Mouse (Mus musculus): ENCODE data around the gene Celf5.
A peak's percentile ranks its signal among the peaks of the same experiment; 100 is the strongest.

Celf5 gene

DNA sequence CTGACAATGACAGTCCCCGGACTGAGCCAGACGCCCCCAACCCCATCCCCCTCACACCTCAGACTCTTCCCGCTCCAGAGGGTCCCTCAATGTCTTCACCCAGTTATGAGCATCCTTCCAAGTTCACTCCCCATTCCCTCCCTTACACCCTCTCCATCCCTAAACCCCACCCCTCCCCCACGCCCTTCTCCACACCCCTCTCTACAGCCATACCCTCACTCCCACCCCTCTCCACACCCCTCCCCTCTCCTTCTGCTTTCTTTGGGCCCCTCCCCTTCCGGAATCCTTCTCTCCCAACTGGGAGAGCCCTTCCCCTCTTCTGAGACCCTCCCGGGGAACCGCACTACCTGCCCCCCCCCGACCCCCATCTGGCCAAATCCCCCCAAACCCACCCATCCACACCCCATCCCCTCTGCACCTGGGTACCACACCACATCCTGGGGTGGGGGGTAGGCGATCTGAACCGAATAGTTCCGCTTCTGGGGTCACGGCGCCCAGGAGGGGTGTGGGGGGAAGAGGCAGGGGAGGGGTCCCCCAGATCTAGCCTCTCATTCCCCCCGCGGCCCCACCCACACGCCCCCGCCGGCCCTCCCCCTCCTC, 10.0 kb downstream of the Celf5 start:
- DNase-seq (ENCODE audit: low spot score in 2 of 2): no peak

DNA sequence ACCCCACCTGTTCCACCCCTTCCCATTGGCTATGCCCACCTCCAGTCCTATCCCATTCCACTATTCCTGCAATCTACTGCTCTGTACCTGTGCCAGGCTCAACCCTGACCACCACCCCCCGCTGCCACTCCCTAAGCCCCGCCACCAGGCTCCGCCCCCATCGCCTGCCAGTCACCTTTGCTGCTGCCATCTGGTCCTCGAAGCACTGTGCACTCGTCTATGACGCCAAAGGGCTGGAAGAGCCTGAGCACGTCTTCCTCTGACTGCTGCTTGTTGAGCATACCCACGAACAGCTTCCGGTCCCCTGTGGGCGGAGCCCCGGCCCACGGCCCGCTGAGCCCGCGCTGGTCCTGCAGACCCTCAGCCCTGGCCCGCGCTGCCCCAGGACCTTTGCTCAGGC, 12.1 kb downstream of the Celf5 start:
- no peak for DNase-seq (ENCODE audit: low spot score in 2 of 2)

DNA sequence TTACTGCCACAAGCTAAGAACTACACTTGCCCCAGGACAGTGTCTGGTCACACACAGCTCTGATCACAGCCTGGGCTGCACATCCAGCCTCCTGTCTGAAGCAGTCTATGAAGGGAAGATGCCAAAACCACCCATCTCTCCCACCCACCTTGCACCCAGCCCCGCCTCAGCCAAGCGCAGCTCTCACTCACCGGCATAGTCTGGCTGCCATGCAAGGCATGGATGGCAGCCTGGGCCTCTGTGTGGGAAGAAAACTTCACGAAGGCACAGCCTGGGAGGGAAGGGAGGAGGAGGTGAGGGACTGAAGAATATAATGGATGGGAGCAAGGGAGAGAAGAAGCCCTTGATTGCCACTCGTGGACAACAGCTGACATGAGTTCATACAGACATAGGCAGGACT, 13.3 kb downstream of the Celf5 start:
- no peak for DNase-seq (ENCODE audit: low spot score in 2 of 2)

DNA sequence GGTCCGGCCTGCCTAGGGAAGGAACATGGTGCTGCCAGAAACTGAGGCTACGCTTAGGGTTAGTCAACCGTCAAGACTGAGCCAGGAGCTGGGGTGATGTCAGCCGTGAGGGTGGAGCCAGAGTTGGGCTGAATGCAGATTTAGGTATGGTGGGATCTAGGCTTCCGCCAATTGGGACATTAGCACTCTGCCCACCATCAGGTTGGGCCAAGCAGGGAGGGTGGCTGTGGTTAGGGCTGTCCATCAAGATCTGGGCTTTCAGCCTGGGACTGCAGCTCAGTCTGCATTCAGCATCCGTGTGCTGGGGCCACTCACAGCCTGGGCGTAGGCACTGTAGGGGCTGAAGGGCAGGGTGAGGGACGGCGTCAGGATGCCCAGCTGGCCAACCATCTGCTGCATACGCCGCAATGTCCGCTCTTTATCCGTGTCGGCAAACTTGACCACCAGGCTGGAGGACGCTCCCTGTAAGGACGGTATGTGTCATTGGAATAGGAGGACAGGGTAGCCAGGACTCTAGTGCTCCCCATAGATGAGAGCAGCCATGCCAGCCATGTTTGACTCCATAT, 14.8 kb downstream of the Celf5 start:
- no peak for DNase-seq (ENCODE audit: low spot score in 2 of 2)

DNA sequence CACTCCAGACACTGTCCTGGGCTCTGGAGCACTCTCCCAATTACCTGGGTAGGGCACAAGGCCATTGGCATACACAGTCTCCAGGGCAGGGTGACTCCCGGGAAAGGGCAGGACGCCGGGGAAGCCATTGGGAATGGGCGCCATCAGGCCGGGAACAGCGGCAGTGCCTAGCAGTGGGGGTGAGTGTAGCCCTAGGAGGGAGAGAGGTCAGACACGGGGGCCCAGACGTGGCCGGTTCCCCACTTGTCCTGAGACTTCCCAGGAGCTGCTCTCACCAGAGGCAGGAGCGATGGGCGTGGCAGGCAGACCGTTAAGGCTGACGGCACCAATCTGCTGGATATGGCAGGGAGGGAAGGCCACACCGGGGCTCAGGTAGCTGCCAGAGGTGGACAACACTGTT, 15.6 kb downstream of the Celf5 start:
- peak in 1 of 2 experiments; percentile 13 for DNase-seq (ENCODE audit: low spot score in 2 of 2)

DNA sequence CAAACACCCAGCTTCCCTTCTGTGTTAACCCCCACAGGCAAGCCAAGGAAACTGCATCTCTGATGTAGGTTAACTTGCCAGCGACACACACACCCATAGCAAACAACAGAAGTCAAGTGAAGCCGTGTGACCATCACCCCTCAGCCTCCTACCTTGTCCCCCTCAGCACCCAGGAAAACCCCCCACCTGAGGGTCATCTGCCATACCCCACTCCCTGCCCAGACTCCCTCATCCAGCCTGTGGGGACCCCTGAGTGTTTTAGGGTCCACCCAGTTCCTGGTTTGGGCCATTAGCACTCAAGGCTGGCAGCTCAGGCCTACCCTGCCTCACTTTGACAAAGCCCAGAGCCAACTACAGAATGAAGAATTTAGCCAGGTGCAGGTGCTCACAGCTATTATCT, 16.4 kb downstream of the Celf5 start:
- DNase-seq (ENCODE audit: low spot score in 2 of 2): peak in 1 of 2 experiments; percentile 6

DNA sequence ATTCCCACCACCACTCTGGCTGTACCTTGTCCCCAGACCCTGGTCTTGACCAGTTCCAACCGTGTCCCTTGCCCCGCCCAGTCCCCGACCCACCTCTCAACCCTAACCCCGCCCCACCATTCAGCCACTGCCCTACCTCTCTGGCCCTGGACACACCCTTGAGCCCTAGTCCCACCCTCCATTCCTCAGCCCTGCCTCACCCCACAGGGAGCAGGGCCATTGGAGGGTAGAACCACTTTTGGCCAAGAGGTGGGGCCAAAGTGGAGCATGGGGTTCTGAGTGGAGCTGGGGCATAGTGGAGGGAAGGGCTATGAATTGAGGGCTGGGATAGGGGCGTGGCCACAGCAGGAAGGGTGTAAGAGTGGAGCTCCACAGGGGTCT, 17.3 kb downstream of the Celf5 start:
- peak in 1 of 2 experiments; percentile 23 for DNase-seq (ENCODE audit: low spot score in 2 of 2)

DNA sequence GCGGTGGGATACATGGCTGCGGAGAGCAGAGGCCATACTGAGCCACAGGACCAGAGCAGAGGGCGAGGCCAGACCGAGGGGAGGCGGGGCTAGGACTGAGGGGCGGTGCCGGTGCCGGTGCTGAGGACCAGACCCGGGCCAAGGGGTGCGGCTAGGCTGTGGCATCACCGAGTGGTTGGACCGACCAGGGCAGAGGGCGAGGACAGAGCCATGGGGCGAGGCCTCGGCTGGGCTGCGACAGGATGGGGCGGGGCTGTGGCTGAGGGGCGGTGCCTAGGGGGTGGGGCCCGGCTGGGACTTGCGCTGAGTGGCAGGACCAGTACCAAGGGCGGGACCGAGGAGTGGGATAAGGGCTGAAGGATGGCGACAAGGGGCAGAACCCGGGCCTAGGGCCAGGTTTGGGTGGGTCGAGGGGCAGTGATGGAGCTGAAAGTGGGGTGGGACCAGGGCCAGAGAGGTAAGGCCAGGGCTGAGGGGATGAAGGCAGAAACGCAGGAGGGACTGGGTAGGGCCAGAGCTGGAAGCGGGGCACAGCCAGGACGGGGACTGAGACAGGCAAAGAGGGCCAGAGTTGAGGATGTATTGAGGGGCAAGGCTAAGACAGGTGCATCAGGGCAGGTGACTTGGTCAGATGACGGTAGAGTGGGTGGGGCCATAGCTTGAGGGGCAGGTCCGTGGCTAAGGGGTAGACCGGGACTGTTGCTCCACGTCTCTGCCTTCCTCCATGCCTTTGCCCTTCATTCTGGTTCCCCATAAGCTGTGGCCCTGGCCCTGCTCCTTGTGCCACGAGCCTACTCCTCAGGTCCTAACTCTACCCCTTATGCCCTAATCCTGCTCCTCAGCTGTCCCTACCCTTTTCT, 17.9 kb downstream of the Celf5 start:
- DNase-seq (ENCODE audit: low spot score in 2 of 2): peak in 1 of 2 experiments; percentile 41

DNA sequence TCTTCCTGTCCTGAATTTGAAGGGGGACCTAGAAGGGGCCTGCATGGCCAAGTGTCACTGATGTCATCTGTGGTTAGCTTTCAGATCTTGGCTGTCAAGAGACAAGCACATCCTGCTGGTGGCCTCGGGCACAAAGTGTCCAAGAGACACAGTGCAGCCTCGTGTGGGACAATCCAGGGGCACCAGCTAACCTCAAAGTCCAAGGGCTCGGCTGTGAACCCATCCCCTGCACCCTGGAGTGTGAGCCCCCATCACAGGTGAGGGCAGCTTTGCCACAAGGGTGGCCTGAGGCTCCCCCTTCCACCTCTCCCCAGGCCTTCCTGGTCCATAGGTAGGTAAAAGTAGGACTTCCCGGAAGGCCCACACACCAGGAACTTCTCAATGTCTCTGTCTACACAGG, 19.0 kb downstream of the Celf5 start:
- peak in 1 of 2 experiments; percentile 6 for DNase-seq (ENCODE audit: low spot score in 2 of 2)

DNA sequence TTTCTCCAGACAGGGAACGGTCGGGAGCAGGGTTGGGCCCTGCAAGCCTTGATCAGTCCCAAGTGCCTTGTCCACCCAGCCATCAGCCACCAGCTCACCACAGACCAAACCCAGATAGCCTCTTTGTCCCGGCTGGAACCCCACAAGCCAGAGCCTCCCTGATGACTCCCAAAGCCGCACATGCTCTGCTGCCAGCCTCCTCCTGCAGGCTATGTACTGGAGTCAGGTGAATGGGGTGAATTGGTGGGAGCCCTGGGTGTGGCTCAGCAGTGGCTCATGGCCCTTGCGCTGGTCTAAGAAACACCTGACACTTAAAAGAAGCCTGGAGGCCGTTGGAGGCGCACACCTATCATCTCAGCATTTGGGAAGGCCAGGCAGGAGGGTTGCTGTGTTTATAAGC, 19.6 kb downstream of the Celf5 start:
- DNase-seq (ENCODE audit: low spot score in 2 of 2): peak in 1 of 2 experiments; percentile 10

DNA sequence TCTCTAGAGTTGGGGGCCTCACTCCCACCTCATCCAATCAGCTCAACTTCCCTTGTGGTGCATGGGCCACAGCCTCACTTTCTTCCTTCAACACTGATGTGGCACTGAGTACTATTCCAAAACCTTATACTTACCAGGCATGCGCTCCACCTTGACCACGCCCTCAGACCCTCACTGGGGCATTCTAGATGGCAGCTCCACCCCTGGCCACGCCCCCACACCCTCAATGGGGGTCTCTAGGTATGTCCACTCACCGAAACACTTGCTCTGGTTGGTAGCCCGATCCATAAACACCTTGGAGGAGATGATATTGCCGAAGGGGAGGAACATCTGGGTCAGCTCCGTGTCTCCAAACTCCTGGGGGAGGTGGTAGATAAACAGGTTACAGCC, 20.1 kb downstream of the Celf5 start:
- DNase-seq (ENCODE audit: low spot score in 2 of 2): peak in 1 of 2 experiments; percentile 15

DNA sequence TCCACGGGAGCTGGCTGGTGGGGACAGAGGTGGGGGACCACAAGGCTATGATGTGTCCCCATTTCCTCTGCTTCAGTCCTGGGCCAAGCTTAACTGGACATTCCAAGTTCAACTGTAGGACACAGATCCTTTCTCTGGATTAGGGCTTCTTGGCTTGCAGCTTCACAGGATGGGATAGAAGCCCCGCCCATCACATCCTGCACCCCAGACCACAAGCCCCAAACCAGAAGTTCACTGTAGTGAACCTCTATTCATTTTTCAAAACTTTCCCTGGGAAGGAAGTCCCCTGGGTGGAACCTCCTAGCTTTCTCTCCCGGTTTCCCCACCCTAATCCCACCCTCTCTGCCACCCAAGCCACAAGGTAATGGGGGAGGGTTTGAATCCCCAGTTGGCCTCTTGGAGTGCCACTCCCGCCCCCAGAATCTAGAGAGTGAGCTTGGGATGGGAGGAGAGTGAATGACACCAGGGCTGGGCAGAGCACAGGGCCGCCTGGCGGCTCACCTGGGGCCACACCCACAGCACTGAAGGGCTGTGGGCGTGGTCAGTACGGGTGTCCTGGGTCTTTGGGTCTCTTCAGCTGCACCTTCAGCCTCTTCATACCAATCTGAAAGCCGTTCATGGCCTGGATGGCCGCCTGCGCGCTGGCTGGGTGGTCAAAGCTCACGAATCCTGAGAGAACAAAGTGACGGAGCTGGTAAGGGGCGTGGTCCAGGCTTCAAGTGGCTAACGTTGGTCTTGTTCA, 20.7 kb downstream of the Celf5 start:
- peak in 1 of 2 experiments; percentile 5 for DNase-seq (ENCODE audit: low spot score in 2 of 2)

DNA sequence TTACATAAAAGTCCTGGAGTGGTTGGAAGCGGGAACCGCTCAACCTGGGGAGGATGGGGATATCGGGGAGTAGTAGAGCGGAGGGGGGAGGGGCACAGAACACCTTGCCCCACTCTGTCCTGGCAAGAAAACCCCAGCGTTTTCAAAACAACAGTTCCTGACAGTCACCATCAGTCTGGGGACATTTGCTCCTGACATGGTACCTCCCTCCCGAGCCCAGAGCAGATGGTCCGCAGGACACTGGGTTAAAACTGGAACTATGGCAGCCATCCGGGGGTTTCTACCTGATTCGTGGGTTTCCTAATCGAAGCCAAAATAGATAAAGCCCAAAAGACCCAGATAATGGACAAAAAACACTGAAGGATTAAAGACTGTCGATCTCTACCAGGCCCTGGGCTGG, 21.6 kb downstream of the Celf5 start:
- DNase-seq (ENCODE audit: low spot score in 2 of 2): no peak

DNA sequence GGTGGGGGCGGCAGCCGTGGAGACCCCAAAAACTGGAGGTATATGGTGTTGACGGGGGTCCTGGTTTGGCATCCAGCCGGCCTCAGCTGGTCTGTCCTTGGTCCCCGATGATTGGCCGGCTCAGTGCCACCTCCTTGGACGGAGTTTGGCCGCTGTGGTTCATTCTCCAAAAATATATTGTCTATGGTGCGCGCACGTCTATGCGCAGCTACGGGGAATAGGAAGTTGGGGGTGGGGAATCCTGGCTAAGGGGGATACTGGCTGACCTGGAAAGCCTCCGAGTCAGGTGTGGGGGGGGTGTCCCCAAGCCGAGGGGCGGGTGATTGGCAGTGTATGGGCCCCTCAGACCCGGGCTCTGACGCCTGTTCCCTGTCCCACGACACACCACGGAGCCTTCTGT, 22.0 kb downstream of the Celf5 start:
- DNase-seq (ENCODE audit: low spot score in 2 of 2): peak in 1 of 2 experiments; percentile 10

DNA sequence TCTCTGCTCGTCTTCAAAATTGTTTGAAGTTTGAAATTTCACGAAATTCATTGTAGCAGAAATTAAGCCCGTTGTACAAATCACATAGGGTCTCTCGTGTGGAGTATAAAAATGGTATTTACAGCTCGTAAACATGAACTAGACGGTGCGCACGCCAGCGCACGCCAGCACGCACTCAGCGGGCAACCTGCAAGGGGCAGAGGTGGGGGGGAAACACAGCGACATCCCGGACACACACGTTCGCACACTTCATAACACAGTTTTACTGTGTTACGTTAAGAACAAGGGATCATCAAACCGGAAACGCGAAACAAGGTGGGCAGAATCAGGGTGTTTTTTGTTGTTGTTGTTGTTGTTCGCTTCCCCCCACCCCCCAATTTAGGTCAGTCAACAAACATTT, 23.1 kb downstream of the Celf5 start:
- DNase-seq (ENCODE audit: low spot score in 2 of 2): peak in 1 of 2 experiments; percentile 4

DNA sequence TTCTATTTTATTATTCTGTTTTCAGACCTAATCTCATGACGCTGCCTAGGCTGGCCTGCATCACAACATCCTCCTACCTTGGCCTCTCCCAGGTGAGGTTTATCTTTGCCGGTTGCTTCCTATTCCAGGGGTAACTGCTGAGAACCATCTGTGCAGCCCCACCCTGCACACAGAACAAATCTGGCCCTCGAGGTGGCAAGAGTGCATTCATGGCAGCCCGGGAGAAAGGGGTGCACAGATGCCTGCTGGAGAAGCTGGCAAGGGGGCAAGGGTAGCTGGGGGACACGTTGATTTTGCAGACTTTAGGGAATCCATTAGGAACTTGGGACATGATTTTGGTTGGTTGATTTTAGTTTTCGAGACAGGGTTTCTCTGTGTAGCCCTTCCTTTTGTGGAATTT, 24.2 kb downstream of the Celf5 start:
- peak in 1 of 2 experiments; percentile 5 for DNase-seq (ENCODE audit: low spot score in 2 of 2)

DNA sequence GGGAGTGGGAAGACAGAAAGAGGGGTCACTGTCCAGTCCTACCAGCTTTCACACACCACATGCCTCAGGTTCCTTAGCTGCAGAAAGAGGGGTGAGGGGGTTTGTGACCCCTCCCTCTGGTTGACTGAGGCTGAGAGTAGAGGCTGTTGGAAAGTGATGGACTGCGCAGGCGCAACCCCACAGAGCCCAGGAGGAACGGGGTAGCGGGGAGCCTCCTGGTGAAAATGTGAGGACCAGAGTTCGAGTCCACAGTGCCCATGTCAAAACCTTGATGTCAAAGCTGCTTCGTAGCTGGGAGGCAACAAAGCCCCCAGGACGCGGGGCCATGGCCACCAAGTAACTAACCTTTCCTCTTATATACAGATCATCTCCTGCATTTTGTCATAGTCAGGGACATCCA, 24.9 kb downstream of the Celf5 start:
- DNase-seq (ENCODE audit: low spot score in 2 of 2): peak in 1 of 2 experiments; percentile 9

DNA sequence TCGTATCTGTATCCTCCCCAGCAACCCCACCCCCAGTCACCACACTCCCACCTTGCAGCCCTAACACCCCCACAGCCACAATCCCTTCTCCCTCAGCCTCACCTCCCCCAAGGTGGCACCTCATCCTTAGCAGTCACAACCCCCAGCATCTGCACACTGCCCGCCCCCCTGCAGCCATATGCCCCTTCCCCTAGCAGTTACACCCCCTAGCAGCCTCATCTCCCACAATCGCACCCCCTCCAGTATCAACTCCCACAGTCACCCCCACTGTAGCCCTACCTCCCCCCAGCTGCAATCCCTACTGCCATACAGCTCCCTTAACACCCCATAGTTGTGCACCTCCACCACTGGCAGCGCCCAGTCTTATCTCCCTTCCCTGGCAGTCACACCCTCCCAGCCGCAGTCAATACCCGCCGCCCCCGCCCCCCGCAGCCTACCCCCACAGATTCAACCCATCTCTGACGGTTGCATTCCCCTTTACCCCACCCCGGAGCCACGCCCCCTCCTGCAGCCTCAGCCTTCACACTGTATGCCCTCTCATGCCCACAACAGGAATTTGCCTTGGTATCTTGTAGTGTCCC, 25.4 kb downstream of the Celf5 start:
- peak in 1 of 2 experiments; percentile 5 for DNase-seq (ENCODE audit: low spot score in 2 of 2)

DNA sequence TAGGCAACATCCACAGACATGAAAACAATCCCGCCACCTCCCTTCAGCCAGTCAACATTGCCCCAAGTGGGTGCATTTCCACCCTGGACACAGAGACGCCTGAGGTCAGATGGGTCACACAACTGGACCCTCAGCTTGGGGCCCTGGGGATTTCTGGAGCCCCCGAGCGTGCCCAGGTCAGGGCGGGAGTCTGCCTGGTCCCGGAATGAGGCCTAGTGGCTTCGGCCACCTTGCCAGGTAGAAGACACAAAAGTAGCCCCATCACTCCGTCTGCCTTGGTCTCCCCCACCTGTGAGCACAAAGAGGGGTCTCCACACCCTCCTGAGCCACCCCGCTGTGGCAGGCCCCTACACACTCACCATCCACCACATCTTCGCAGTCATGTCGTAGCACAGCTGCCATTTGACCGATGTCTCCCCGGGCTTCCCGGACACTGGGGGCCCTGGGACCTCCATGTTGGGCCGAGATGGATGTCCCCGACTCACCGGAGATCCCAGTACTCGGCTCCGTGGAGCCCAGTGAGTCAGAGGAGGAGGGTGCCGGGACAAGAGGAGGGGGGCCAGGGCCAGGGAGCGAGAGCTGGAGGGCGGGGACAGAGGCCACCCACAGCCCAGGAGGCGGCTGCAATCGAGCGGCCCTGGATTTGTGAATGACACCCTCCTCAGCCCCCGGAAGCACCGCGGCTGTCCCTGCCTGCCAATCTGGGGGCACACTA, 27.2 kb downstream of the Celf5 start, which contains the start of gene Nfic:
Gene Nfic (minus strand): TSS at position 455 of the 715 bp plus-strand sequence.
- DNase-seq (ENCODE audit: low spot score in 2 of 2): peak in 1 of 2 experiments; percentile 6

DNA sequence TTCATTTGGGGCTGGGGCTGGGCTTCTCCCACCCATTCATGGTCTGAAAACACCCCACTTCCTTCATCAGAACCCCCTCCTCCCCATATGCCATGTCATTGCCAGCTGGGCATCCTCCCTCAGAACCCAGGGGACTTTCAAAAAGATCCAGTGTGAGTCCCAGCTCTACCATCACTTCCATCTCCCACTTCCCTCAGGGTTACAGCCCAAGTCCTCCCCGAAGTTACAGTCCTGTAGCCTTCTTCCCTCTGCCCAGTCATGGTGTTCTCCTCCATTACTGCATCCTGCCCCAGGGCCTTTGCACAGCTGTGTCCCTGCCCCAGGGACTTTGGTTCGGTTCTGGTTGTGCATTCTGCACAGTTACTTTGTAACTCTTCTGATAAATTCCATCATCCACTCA, 28.4 kb downstream of the Celf5 start:
- DNase-seq (ENCODE audit: low spot score in 2 of 2): peak in 1 of 2 experiments; percentile 3

DNA sequence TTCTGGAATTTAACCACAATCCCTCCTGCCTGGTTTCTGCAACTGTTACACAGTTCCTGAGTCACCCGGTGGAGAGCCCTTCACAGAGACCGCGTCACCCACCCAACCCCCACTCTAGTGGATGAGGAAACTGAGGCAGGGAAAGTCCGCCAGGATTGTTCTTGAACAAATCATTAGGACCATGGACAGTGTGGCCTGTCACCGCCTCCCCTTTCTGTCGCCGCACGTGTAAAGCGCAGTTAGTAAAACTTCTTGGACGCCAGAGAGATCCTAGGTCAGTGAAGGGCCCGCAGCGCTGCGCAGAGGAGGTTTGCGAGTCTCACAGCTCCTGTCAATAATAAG, 29.6 kb downstream of the Celf5 start:
- DNase-seq (ENCODE audit: low spot score in 2 of 2): peak in 1 of 2 experiments; percentile 5

Measured in frontal cortex, postnatal 10 days (tissue).